Mouse (Mus musculus) CH12.LX (cell line): ENCODE measurements around the gene Sec22c. TPM values are rescaled to one million over a fixed set of nuclear protein-coding genes. Genes with fewer than 3 reads are reported as not detected.
A peak's percentile ranks its signal among the peaks of the same experiment; 100 is the strongest.

Experiments used
- DNase-seq: peaks from one replicate; pipeline ENCODE4 v3.0.0-alpha.2; 2013; ENCODE audit errors: extremely low read depth
- H3K27ac ChIP-seq: 2 replicates; pipeline ENCODE4 v1.5.1; 2012; ENCODE audit warnings: low read depth, mild to moderate bottlenecking, control low read depth, moderate library complexity; ENCODE audit not compliant: insufficient read depth
- H3K27me3 ChIP-seq: replicated peaks from 2 replicates; pipeline ENCODE3; 2012; ENCODE audit warnings: inconsistent platforms
- H3K36me3 ChIP-seq, 2 experiments: replicated peaks in 1 of 2; 2 replicates each; pipeline versions ENCODE3 to v1.6.1; 2012; ENCODE audit warnings: inconsistent platforms in 1 of 2, low read length in 1 of 2, mild to moderate bottlenecking in 1 of 2, mixed read lengths in 1 of 2, moderate library complexity in 1 of 2; ENCODE audit not compliant: control insufficient read depth in 1 of 2, insufficient read depth in 1 of 2
- H3K4me1 ChIP-seq, 2 experiments: 2 replicates each; pipeline ENCODE4 v1.6.1; 2012; ENCODE audit warnings: inconsistent platforms in 1 of 2, moderate library complexity in 1 of 2; ENCODE audit not compliant: insufficient read depth in 2 of 2, control insufficient read depth in 1 of 2
- H3K4me2 ChIP-seq: 2 replicates; pipeline ENCODE4 v1.6.1; 2012; ENCODE audit warnings: low read depth, mild to moderate bottlenecking, control low read depth; ENCODE audit not compliant: poor library complexity, insufficient read depth, severe bottlenecking
- H3K4me3 ChIP-seq, 3 experiments: fragments of 150-350 bp in 1 of 3; sonication (generic) in 1 of 3; replicated peaks in 1 of 3; 2 replicates each; pipeline versions ENCODE3 to v1.5.1; 2011 to 2012; ENCODE audit warnings: low read depth in 2 of 3, low read length in 2 of 3, mild to moderate bottlenecking in 2 of 3, moderate library complexity in 2 of 3, control low read depth in 1 of 3, improper control_type of control experiment in 1 of 3, inconsistent platforms in 1 of 3, mixed read lengths in 1 of 3; ENCODE audit not compliant: poor library complexity in 1 of 3
- H3K79me2 ChIP-seq: replicated peaks from 2 replicates; pipeline ENCODE4 v1.6.1; 2012; ENCODE audit warnings: mild to moderate bottlenecking, moderate library complexity; ENCODE audit not compliant: control insufficient read depth, poor library complexity, insufficient read depth, severe bottlenecking; ENCODE audit errors: extremely low read depth
- H3K9ac ChIP-seq: 2 replicates; pipeline ENCODE4 v1.6.1; 2012; ENCODE audit warnings: low read depth, mild to moderate bottlenecking, control low read depth, moderate library complexity; ENCODE audit not compliant: insufficient read depth
- H3K9me3 ChIP-seq: replicated peaks from 2 replicates; pipeline ENCODE3; 2012; ENCODE audit warnings: low read length, inconsistent platforms, mixed read lengths
- BHLHE40 ChIP-seq: IDR thresholded peaks from 2 replicates; pipeline ENCODE4 v1.6.1; 2011; ENCODE audit warnings: mild to moderate bottlenecking, low read depth, low read length, improper control_type of control experiment
- CHD1 ChIP-seq: IDR thresholded peaks from 2 replicates; pipeline ENCODE4 v1.6.1; 2012; ENCODE audit warnings: low read depth, low read length, improper control_type of control experiment, inconsistent platforms
- CHD2 ChIP-seq: IDR thresholded peaks from 2 replicates; pipeline ENCODE4 v1.6.1; 2011; ENCODE audit warnings: low read length, improper control_type of control experiment
- E2F4 ChIP-seq: IDR thresholded peaks from 2 replicates; pipeline ENCODE4 v1.6.1; 2011; ENCODE audit warnings: low read depth, low read length, improper control_type of control experiment; ENCODE audit not compliant: insufficient replicate concordance
- ELF1 ChIP-seq: IDR thresholded peaks from 2 replicates; pipeline ENCODE4 v1.6.1; 2014; ENCODE audit warnings: low read depth, mild to moderate bottlenecking, inconsistent platforms, low read length, improper control_type of control experiment
- IRF4 ChIP-seq: IDR thresholded peaks from 2 replicates; pipeline ENCODE4 v1.6.1; 2014; ENCODE audit warnings: low read depth, mild to moderate bottlenecking, inconsistent platforms, low read length, improper control_type of control experiment
- JUN ChIP-seq: IDR thresholded peaks from 2 replicates; pipeline ENCODE4 v1.6.1; 2011; ENCODE audit warnings: low read depth, mild to moderate bottlenecking, low read length, improper control_type of control experiment, moderate library complexity; ENCODE audit not compliant: insufficient read depth
- MAFK ChIP-seq: IDR thresholded peaks from 2 replicates; pipeline ENCODE4 v1.6.1; 2011; ENCODE audit warnings: low read length, improper control_type of control experiment; ENCODE audit not compliant: insufficient replicate concordance
- MAX ChIP-seq: IDR thresholded peaks from 2 replicates; pipeline ENCODE4 v1.6.1; 2011; ENCODE audit warnings: low read length, improper control_type of control experiment
- MEF2A ChIP-seq: IDR thresholded peaks from 2 replicates; pipeline ENCODE4 v1.6.1; 2014; ENCODE audit warnings: low read depth, mild to moderate bottlenecking, inconsistent platforms, low read length, improper control_type of control experiment, borderline replicate concordance
- MXI1 ChIP-seq: IDR thresholded peaks from 2 replicates; pipeline ENCODE4 v1.6.1; 2011; ENCODE audit warnings: mild to moderate bottlenecking, low read depth, low read length, improper control_type of control experiment
- MYC ChIP-seq: IDR thresholded peaks from 2 replicates; pipeline ENCODE4 v1.6.1; 2011; ENCODE audit warnings: low read depth, mild to moderate bottlenecking, improper control_type of control experiment, low read length
- NRF1 ChIP-seq: IDR thresholded peaks from 2 replicates; pipeline ENCODE4 v1.6.1; 2014; ENCODE audit warnings: low read depth, mild to moderate bottlenecking, inconsistent platforms, low read length, improper control_type of control experiment, moderate library complexity
- PAX5 ChIP-seq: IDR thresholded peaks from 2 replicates; pipeline ENCODE4 v1.6.1; 2012; ENCODE audit warnings: low read length, inconsistent platforms, mixed read lengths
- POLR2A ChIP-seq: IDR thresholded peaks from 2 replicates; pipeline ENCODE4 v1.6.1; 2011; ENCODE audit warnings: low read depth, mild to moderate bottlenecking, improper control_type of control experiment, low read length
- RAD21 ChIP-seq: IDR thresholded peaks from 2 replicates; pipeline ENCODE4 v1.6.1; 2011; ENCODE audit warnings: low read depth, mild to moderate bottlenecking, low read length, improper control_type of control experiment, moderate library complexity
- RCOR1 ChIP-seq: conservative IDR thresholded peaks from 2 replicates; pipeline ENCODE4 v1.6.1; 2012; ENCODE audit warnings: low read depth, mild to moderate bottlenecking, inconsistent platforms, low read length, improper control_type of control experiment
- SIN3A ChIP-seq: IDR thresholded peaks from 2 replicates; pipeline ENCODE4 v1.6.1; 2012; ENCODE audit warnings: low read length, improper control_type of control experiment, inconsistent platforms
- TBP ChIP-seq: conservative IDR thresholded peaks from 2 replicates; pipeline ENCODE4 v1.6.1; 2011; ENCODE audit warnings: low read depth, low read length, improper control_type of control experiment
- TCF12 ChIP-seq: IDR thresholded peaks from 2 replicates; pipeline ENCODE4 v1.6.1; 2014; ENCODE audit warnings: low read depth, mild to moderate bottlenecking, inconsistent platforms, low read length, improper control_type of control experiment
- UBTF ChIP-seq: IDR thresholded peaks from 2 replicates; pipeline ENCODE4 v1.6.1; 2012; ENCODE audit warnings: low read depth, mild to moderate bottlenecking, inconsistent platforms, low read length, improper control_type of control experiment, moderate library complexity
- USF2 ChIP-seq: conservative IDR thresholded peaks from 2 replicates; pipeline ENCODE4 v1.6.1; 2011; ENCODE audit warnings: low read depth, low read length, improper control_type of control experiment
- ZKSCAN1 ChIP-seq: IDR thresholded peaks from 2 replicates; pipeline ENCODE4 v1.6.1; 2012; ENCODE audit warnings: low read depth, inconsistent platforms, low read length, improper control_type of control experiment, borderline replicate concordance
- ZNF384 ChIP-seq: IDR thresholded peaks from 2 replicates; pipeline ENCODE4 v1.6.1; 2012; ENCODE audit warnings: low read depth, low read length, improper control_type of control experiment, inconsistent platforms
- dilution Hi-C: fragments of 300-500 bp; cut with MboI; formaldehyde crosslinking; loops from 2 replicates; pipeline ENCODE4 v1.14.3; 2020; ENCODE audit warnings: low sequenced_read_pairs; ENCODE audit not compliant: extremely low pct_unique_long_range_greater_than_20kb, extremely low pct_ligation_motif_present
- in situ Hi-C: fragments of 300-500 bp; cut with MboI; formaldehyde crosslinking; loops from 3 replicates; pipeline ENCODE4 v1.14.3; 2019; ENCODE audit warnings: low sequenced_read_pairs, low pct_ligation_motif_present, low pct_unique_long_range_greater_than_20kb, mixed read lengths
- polyA plus RNA-seq: library from polyadenylated mRNA; unstranded; fragments of >175 nt; gene quantifications from 2 replicates; pipeline ENCODE4 v1.2.1, GENCODE M21; 2012; ENCODE audit warnings: low read depth; ENCODE audit not compliant: insufficient read length
- total RNA-seq, 2 experiments: library from RNA; depleted of rRNA; stranded (reverse); fragments of 300-350 nt in 1 of 2; fragments of >200 nt in 1 of 2; gene quantifications; 2 replicates each; pipeline ENCODE4 v1.2.3; 2012 to 2014

Gene Sec22c
- total and polyA plus RNA-seq, 3 experiments = 2.4 to 5.7 (median 4.0) TPM

DNA sequence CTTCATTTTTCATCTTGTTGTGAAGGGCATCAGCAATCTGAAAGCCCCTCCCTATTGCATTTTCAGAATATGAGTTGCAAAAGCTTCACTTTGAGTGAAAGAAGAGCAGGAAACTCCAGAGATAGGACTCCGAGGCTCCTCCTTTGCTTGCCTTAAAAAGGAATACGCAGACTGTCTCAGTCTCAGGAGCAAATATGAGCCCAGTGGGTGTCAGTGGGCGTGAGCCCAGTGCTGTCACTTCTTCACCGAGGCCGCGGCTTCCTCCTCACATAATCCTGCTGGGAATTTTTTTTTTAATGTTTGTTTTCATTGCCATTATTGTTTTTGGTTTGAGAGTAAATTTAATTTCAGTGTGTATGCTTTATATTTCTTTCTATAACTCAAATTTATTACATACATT is 35.2 kb upstream of the Sec22c start:
- dilution Hi-C loops = no loop called here
- Histone ChIP-seq H3K9ac (peak overlapping the region; percentile 82), H3K9me3 (no peaks in the 10 kb centered on the region), H3K27me3 (no peaks in the 10 kb centered on the region), H3K4me1 (peaks cover 15 to 53% of the 10 kb centered on the region in 2 experiments), H3K79me2 (peaks cover 25% of the 10 kb centered on the region), H3K27ac (peak overlapping the region; percentile 69), H3K4me2 (peak overlapping the region; percentile 85), H3K4me3 (no peak overlapping the region), H3K36me3 (peaks cover 30 to 56% of the 10 kb centered on the region in 2 experiments)
- TF ChIP-seq RCOR1 (no peak), JUN (peak; percentile 46), ZNF384 (no peak), SIN3A (no peak), MAX (no peak), IRF4 (peak; percentile 60), MEF2A (no peak), MXI1 (no peak), TBP (no peak), UBTF (no peak), ZKSCAN1 (no peak), USF2 (no peak), ELF1 (no peak), POLR2A (0 out of 2 replicates have a peak, but pooled peaks have one; percentile 3), TCF12 (no peak)
- peak; percentile 28 for DNase-seq
- in situ Hi-C loops = no loop called here

DNA sequence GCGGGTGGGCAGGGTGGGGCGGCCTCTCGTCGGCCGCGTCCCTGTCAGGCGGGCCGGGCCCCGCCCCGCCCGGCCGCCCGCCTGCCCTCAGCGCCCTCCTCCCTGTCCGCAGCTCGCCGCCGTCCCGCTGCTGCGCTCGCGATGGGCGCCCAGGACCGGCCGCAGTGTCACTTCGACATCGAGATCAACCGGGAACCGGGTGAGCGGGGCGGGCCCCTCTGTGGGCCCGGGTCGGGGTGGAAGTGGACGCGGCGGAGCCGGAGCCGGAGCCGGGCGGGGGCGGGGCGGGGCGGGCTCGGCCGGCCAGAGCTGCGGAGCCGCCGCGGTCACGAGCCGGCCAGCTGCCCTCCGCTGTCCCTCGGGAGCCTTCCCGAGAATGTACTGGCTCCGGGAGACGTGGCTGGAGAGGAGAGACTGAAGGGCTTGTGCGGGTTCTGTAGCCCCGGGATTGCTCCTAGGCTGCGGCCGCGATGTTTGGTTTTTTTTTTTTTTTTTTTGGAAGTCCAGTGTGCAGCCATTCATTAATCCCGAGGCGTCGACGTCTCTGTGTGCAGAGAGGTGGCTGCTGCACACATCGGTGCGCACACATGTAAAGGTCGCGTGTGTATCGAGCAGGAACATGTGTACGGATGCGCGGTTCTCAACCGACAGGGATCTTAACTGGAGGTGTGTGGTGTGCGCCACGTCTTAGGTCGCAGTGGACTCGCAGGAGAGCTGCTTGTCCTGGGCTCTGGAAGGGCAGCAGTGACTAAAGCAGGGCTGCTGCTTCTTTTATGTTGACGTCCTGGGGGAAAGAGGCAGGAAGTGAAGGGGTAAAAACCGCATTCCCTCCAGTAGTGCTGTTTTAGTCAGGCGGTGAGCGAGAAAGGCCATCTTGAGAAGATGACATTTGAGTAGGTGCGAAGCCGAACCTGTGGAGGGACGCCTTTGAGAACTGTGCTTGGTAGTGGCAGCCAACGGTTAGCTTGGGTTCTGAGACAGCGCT is 14.3 kb upstream of the Sec22c start:
- TF ChIP-seq E2F4 = no peak
- TF ChIP-seq MAX = peak; percentile 66; the same call in 1 of the 2 replicates
- TF ChIP-seq MXI1 = peak; percentile 74; the same call in 1 of the 2 replicates
- no peak for TF ChIP-seq JUN
- peak; percentile 76 for TF ChIP-seq ZNF384
- no peak for TF ChIP-seq PAX5
- TF ChIP-seq TCF12 = 0 out of 2 replicates have a peak, but pooled peaks have one; percentile 21
- TF ChIP-seq RAD21 = no peak
- TF ChIP-seq POLR2A = 0 out of 2 replicates have a peak, but pooled peaks have one; percentile 27
- TF ChIP-seq ELF1 = 0 out of 2 replicates have a peak, but pooled peaks have one; percentile 14
- TF ChIP-seq SIN3A = 0 out of 2 replicates have a peak, but pooled peaks have one; percentile 72
- TF ChIP-seq UBTF = peak; percentile 49; the same call in 1 of the 2 replicates
- TF ChIP-seq NRF1 = no peak
- TF ChIP-seq MAFK = no peak
- TF ChIP-seq CHD1 = peak; percentile 58; the same call in 1 of the 2 replicates
- peak; percentile 49; the same call in 1 of the 2 replicates for TF ChIP-seq CHD2
- TF ChIP-seq BHLHE40 = peak; percentile 73
- TF ChIP-seq MYC = peak; percentile 38; the same call in 1 of the 2 replicates
- TF ChIP-seq IRF4 = peak; percentile 16; the same call in 1 of the 2 replicates
- dilution Hi-C loops = no loop called here
- H3K36me3 ChIP-seq = peaks cover 0 to 4% of the 10 kb centered on the region in 2 experiments
- H3K9me3 ChIP-seq = peaks cover 10% of the 10 kb centered on the region
- H3K4me1 ChIP-seq = peaks cover 2 to 27% of the 10 kb centered on the region in 2 experiments; a peak in 2 of 4 replicates
- H3K79me2 ChIP-seq = peaks cover 45% of the 10 kb centered on the region
- no peaks in the 10 kb centered on the region for H3K27me3 ChIP-seq
- peak overlapping the region; percentile 94 for H3K4me2 ChIP-seq
- H3K9ac ChIP-seq = peak overlapping the region; percentile 98
- peak overlapping the region; percentile 62 to 91 (median 73) for H3K4me3 ChIP-seq
- peak overlapping the region; percentile 79 for H3K27ac ChIP-seq
- peak; percentile 54 for DNase-seq
- in situ Hi-C loops = no loop called here
